Mouse (Mus musculus) cerebellum, postnatal 4 days (tissue): ENCODE data around the gene Serpinb8.

Experiments
- DNase-seq, 2 experiments: peaks; one replicate each; pipeline ENCODE4 v3.0.0; 2022; ENCODE audit warnings: low spot score in 2 of 2, mixed read lengths in 1 of 2

Gene Serpinb8

DNA sequence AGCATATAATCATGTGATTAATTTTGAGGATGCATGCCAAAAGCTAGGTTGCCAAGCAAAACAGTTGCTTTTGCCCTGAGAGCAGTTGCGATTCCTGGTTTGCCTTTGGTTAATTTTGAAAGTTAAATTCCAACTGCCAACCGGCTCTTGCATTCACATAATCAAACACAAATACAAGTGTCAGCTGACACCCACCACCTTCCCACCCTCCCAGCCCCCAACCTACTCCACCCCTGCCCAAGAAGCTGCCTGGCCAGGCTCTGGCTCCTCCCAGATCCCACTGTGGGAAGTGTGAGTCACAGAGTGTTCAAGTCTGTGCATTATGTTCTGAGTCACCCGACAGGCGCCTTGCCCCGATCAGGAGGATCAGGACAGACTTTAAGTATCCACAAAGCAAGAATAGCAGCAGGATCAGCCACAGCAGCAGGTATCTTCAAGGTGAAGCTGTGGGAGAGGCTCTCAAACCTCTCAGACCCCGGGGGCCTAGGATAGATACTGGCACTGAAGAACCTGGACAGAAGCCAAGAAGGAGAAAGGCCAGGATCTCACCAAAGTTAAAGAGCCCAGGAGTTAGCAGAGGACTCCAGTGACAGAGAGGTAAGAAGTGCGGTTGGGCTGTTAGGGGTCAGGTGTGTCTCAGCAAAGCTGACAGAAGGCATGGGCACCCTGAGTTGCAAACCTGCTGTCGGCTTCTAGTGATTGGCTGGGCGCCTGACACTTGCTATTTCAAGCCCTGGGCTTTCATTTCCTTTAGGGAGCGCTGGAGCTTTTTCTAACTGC lies at the start of gene Serpinb8:
TSS of gene Serpinb8 (plus strand) at position 316 of the 780 bp plus-strand sequence.
- peak in 1 of 2 experiments; percentile 41 for DNase-seq

GRCm38 (mm10) chr1:107559494-107559893 lies 30.3 kb upstream of the Serpinb8 start:
- no peak for DNase-seq

DNA sequence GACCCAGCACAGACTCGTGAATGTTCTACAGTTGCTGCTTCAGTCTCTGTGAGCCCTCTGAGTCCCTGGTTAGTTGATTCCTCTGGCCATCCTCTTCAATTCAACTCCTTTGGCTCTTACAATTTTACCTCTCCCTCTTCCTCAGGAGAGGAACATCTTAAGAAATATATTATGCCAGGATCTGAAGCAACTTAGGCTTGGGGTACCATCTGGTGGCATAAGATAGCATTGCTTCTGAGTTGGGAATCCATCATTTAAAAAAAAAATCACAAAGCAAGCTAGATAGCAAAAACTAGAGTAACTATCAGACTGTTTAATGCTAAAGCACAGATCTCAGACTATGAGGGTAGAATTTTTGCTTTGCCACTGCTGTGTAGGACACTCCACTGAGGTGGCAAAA lies 27.7 kb upstream of the Serpinb8 start:
- DNase-seq, result no peak

GRCm38 (mm10) chr1:107565644-107566043 lies 24.2 kb upstream of the Serpinb8 start:
- no peak for DNase-seq

GRCm38 (mm10) chr1:107576094-107576493 lies 13.7 kb upstream of the Serpinb8 start:
- no peak for DNase-seq

DNA sequence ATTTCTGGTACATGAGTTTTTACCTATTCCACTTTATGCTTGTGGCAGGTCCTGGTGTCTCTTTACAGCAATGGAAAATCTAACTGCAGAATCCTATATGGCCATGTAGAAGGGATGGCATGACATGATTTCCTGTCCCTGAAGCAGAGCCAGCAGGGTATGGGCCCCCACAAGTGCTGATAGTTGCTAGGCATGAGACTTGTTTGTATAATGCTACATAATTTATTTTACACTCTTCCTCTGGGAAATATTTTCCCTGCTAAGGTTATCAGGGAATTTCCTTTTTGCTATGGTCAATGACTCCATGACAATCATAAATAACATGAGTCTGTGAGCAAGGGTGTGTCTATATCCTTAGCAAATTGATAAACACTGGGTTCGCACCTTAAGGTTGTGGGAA lies 12.3 kb upstream of the Serpinb8 start:
- no peak for DNase-seq

DNA sequence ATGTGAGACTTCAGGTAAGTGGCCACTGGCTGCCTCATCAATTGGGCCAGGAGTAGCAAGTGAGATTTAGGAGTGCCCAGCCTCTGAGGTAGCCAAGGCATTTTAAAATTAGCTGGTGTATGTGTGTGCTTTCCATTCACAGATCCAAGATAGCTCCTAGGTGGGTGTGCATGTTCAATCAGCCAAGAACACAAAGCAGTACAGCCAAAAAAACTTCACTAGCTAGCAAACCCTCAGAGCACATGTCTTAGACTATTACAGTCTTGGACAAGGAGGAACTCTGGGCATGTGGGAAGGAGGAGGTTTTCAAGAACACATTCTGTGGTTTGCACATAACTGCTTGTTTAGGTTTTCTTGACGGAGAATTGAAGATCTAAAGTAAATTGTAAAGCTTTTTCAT lies 8.6 kb upstream of the Serpinb8 start:
- DNase-seq, result no peak

DNA sequence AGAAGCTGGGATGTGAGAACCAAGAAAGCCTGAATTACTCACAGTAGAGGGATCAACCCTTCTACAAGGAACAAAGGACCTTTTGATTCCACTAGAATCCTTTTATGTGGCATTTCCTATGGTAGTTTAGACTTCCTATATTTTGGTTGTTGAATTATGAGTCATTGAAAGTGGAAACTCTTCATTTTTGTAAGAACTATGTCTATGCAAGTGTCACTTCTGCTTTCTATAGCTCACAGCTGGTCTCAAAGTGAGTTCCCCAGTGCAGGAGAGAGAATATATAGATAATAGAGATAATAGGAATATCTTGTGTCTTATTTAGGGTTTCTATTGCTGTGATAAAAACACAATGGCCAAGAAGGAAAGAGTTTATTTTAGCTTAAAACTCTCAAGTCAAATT lies 6.9 kb upstream of the Serpinb8 start:
- DNase-seq, result no peak

DNA sequence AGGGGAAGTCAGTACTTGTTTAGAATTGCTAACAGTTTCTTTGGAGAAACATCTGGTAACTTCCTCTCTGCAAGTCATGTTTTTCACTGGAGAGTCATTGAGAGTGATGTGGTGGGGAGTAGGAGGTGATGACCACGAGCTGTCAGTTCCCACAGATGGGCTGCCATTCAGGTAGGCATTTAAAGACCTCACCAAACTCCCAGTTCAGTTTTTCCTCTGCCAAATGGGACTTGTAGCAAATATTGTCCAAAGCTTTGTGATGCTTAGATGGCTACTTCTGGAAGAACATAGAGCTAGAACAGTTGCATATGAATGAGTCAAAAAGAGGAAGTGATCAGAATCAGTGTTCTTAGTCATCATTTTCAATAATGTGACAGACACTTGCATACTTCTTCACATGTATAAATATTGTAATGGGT lies 5.8 kb upstream of the Serpinb8 start:
- no peak for DNase-seq

DNA sequence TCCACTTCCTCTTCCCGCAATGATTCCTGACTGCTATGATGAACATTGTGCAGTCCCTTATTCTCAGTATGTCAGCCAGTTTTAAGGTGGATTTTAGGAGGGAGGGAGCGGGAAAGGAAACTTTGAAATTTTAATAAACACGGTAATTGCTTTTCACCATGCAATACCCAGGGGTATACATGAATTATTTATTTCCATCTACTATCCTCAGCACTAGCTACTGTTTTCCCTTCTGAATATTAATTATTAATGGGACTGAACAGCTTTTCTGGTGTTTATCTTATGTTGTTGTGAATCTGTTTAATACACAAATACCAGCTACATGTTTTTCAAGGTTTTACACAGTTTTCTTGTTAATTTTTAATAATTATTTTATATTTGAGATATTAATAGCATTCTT lies 4.9 kb upstream of the Serpinb8 start:
- DNase-seq, result no peak

- DNase-seq, result no peak
Observed at GRCm38 (mm10) chr1:107586196-107586595, 3.6 kb upstream of the Serpinb8 start.

DNA sequence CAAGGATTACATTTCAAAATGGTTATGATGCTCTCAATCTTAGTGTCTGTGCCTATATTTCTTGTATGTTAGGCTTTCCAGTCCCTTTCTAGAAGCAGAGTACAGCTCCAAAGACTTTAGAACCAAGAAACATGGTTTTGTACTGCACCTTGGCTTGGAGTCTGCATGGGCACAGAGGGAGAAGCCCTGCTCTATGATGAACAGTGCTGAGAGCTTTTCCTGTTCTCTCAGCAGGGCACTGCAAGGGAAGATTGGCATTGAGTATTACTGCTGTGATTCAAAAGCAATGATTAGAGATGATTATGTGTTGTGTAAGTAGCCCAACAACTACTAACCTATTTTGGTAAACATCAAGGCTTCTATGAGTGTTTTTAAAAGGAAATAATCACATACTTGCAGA lies 1.6 kb upstream of the Serpinb8 start:
- no peak for DNase-seq

- no peak for DNase-seq
Observed at GRCm38 (mm10) chr1:107588642-107589041, 1.2 kb upstream of the Serpinb8 start.

DNA sequence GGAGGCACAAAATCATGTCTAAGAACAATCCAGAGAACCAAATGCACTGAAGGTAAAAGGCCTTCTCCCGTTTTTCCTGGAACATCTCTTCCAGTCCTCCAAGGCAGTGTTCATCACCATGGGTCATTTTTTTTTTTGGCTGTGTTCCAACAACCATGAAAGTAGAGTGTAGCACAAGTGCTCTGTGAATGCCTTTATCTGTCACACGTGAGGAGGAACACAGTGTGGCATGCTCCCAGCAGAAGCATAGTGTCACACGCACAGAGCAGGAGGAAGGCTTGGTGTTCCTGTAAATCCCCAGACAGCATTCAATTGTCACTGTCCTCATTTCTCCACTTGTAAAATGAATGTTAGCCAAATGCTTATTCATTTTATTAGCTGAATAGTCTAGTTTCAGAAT lies 2.8 kb downstream of the Serpinb8 start:
- DNase-seq, result no peak

DNA sequence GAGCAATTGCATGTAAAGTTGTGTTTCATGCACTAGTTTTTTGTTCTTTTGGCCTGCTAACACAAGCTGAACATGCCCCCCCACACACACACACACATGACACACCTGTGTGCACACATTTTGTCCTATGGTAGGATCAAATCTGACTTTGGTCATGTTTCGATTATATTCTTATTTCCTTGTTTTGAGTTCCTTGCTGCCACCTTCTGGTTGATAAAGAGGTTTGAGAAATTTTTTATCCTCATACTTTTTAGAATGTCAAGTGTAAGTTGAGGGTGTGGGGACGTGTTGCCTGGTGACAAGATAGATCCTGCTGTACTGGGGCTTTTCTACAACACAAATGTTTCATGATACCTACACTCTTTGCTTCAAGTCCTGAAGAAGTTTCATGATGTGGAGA lies 3.7 kb downstream of the Serpinb8 start:
- no peak for DNase-seq

DNA sequence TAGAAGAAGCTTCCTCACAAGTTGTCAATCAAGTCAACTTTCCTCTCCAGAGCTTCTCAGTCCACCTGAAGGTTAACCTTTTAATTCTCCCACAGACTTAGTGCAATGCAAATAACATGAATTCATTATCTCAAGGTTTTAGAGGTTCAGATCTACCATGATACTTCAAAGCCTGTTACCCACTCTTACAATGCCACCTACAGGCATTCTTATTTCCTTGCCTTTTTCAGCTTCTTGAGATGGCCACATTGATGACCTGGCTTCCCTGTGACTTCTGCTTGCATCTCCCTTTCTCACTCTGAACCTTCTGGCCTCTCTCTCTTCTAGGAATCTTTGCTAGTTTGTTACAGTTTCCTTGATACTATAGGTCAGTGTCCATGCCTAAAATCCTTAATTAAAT lies 7.1 kb downstream of the Serpinb8 start:
- no peak for DNase-seq

DNA sequence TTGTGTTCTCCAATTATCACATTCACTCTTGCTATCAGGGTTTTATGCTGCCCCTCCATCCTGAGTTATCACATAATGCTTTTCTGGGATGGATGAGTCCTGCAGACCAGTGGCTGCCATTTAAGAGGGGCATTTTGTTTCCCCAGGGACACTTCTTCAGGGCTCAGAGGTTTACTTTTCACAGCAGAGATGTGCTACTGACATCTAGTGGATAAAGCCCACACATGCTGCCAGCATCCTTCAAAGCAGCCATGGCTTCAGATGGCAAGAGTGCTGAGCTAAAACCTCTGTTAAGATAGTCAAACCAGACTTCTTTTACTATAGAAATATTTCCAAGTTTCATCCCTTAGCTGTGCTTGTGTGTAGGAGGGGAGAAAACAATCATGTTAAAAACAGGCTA lies 8.7 kb downstream of the Serpinb8 start:
- DNase-seq, result peak in 1 of 2 experiments; percentile 8

GRCm38 (mm10) chr1:107608942-107609341 lies 19.1 kb downstream of the Serpinb8 start:
- no peak for DNase-seq

- no peak for DNase-seq
Observed at GRCm38 (mm10) chr1:107614087-107614486, 24.3 kb downstream of the Serpinb8 start.

DNA sequence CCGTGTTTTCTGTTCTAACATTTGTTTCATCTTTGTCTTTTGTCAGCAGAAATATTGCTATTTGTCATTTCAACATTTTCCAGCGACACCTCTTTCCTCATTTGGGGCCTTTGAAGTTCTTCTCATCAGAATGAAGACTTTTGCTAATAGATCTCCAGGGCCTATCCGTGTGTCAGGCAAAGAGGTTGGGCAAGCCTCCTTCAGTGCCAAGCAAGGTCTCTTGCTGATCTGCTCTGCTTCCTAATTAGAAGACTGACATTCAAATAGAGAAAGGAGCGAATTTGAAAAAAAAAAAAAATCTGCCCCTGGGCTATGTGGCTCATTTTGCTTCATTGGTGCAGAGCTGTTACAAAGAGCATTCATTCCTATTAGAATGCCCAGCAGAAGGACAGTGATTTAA lies 32.2 kb downstream of the Serpinb8 start:
- DNase-seq, result no peak

GRCm38 (mm10) chr1:107635936-107636335 lies 46.1 kb downstream of the Serpinb8 start:
- DNase-seq, result no peak

- no peak for DNase-seq
Observed at GRCm38 (mm10) chr1:107638056-107638455, 48.2 kb downstream of the Serpinb8 start.

DNA sequence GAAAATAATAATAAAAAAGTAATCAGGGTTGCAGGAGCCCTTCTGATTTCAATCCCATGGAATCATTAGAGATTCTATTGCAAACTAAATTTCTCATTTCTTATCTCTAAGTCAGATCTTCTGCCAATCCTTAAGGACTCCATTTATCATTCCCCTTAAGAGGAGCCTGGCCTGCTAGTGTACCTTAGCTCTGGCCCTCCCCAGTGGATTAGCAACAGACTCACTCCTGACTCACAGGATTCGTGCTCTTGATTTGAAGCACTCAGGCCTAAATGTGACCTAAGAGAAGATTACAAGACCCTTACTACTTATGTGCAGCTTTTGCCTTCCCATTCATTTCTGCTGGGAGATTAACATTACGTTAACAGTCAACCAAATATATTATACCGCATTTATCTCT lies 48.7 kb downstream of the Serpinb8 start:
- no peak for DNase-seq
